Mouse (Mus musculus) lung, embryonic 14.5 days (tissue): ENCODE data around the gene Ppp1r3g. TPM values are rescaled to one million over a fixed set of nuclear protein-coding genes. Genes with fewer than 3 reads are reported as not detected.
A peak's percentile ranks its signal among the peaks of the same experiment; 100 is the strongest.
"Not testable (repeated sequence)": the region's sequence is repeated elsewhere in the genome, so short reads cannot be mapped to it uniquely, and the experiment has no call there.

Experiments
- ATAC-seq: fragments of 200-750 bp; cut with Nextera tagmentation; 2 replicates; pipeline ENCODE4 v1.8.0; 2017; ENCODE audit warnings: mild to moderate bottlenecking, moderate TSS enrichment, moderate library complexity; ENCODE audit not compliant: insufficient read depth
- DNase-seq: peaks from one replicate; pipeline ENCODE4 v3.0.0-alpha.2; 2015
- H3K27ac ChIP-seq: fragments of 300-500 bp; sonication (generic); 2 replicates; pipeline ENCODE4 v1.5.1; 2014; ENCODE audit warnings: low read depth, mild to moderate bottlenecking, moderate library complexity
- H3K27me3 ChIP-seq: fragments of 300-500 bp; sonication (generic); 2 replicates; pipeline ENCODE4 v1.6.1; 2014; ENCODE audit warnings: low read length, control low read depth; ENCODE audit not compliant: insufficient read depth
- H3K36me3 ChIP-seq: fragments of 300-500 bp; sonication (generic); 2 replicates; pipeline ENCODE4 v1.6.1; 2014; ENCODE audit warnings: control low read depth; ENCODE audit not compliant: insufficient read depth
- H3K4me1 ChIP-seq: fragments of 300-500 bp; sonication (generic); 2 replicates; pipeline ENCODE4 v1.6.1; 2014; ENCODE audit warnings: antibody characterized with exemption, control low read depth; ENCODE audit not compliant: insufficient read depth
- H3K4me2 ChIP-seq: fragments of 300-500 bp; sonication (generic); 2 replicates; pipeline ENCODE4 v1.6.1; 2014; ENCODE audit warnings: mild to moderate bottlenecking
- H3K4me3 ChIP-seq: fragments of 300-500 bp; sonication (generic); 2 replicates; pipeline ENCODE4 v1.5.1; 2014; ENCODE audit warnings: low read depth, low read length
- H3K9ac ChIP-seq: fragments of 300-500 bp; sonication (generic); 2 replicates; pipeline ENCODE4 v1.6.1; 2014
- H3K9me3 ChIP-seq: fragments of 300-500 bp; sonication (generic); 2 replicates; pipeline ENCODE4 v1.6.1; 2016; ENCODE audit warnings: low read depth, low read length, control low read depth
- CTCF ChIP-seq: IDR thresholded peaks from 2 replicates; pipeline ENCODE4 v1.5.1; 2016; ENCODE audit warnings: antibody characterized with exemption, low read depth
- WGBS: fragments of 180-500 bp; shearing (Covaris S2); extraction: QIAGEN DNeasy Blood & Tissue Kit; methylation state at CpG from one replicate; pipeline ENCODE4 v1.1.7; 2014; 5-methylcytosine and 5-hydroxymethylcytosine counted together
- polyA plus RNA-seq: library from polyadenylated mRNA; unstranded; fragments of >200 nt; fragmentation: Nextera tagmentation; extraction: Ambion mirVana; gene quantifications from 2 replicates; pipeline ENCODE4 v1.2.1, GENCODE M21; 2014

Ppp1r3g gene
- polyA plus RNA-seq, 1 experiment from 2014 or later: 0.86 TPM

- no peak for TF ChIP-seq CTCF
- no peaks in the 10 kb centered on the region for H3K4me1 ChIP-seq
- H3K4me2 ChIP-seq: peak overlapping the region; percentile 100
- DNase-seq (peak; percentile 22), ATAC-seq (no peak)
- peaks cover 22% of the 10 kb centered on the region; the same call in 1 of the 2 replicates for H3K27me3 ChIP-seq
- 0% methylated on average over 18 of the region's 18 CpGs for WGBS
- H3K9ac ChIP-seq: peak overlapping the region; percentile 54; the same call in 1 of the 2 replicates
- no peaks in the 10 kb centered on the region for H3K36me3 ChIP-seq
- no peak overlapping the region for H3K27ac ChIP-seq
- H3K9me3 ChIP-seq: no peaks in the 10 kb centered on the region
- H3K4me3 ChIP-seq: peak overlapping the region; percentile 59
Observed at GRCm38 (mm10) chr13:35969431-35969721, 10.7 kb downstream of the Ppp1r3g start.

GRCm38 (mm10) chr13:35969829-35970228, 11.2 kb downstream of the Ppp1r3g start:
- Histone ChIP-seq H3K4me2 (peak overlapping the region; percentile 100), H3K27me3 (peaks cover 22% of the 10 kb centered on the region; the same call in 1 of the 2 replicates), H3K4me1 (no peaks in the 10 kb centered on the region), H3K9ac (no peak overlapping the region), H3K27ac (no peak overlapping the region), H3K9me3 (no peaks in the 10 kb centered on the region), H3K4me3 (peak overlapping the region; percentile 59), H3K36me3 (no peaks in the 10 kb centered on the region)
- 33% methylated on average over 9 of the region's 9 CpGs for WGBS
- DNase-seq (no peak), ATAC-seq (no peak)
- no peak for TF ChIP-seq CTCF

GRCm38 (mm10) chr13:35976912-35977311, 18.3 kb downstream of the Ppp1r3g start:
- H3K4me1 ChIP-seq: no peaks in the 10 kb centered on the region
- H3K4me3 ChIP-seq: no peak overlapping the region
- no peaks in the 10 kb centered on the region for H3K36me3 ChIP-seq
- WGBS: 88% methylated on average over 7 of the region's 7 CpGs
- H3K9me3 ChIP-seq: no peaks in the 10 kb centered on the region
- no peak overlapping the region for H3K4me2 ChIP-seq
- no peak overlapping the region for H3K9ac ChIP-seq
- H3K27me3 ChIP-seq: no peaks in the 10 kb centered on the region
- no peak for TF ChIP-seq CTCF
- ATAC-seq (no peak), DNase-seq (no peak)
- H3K27ac ChIP-seq: no peak overlapping the region

DNA sequence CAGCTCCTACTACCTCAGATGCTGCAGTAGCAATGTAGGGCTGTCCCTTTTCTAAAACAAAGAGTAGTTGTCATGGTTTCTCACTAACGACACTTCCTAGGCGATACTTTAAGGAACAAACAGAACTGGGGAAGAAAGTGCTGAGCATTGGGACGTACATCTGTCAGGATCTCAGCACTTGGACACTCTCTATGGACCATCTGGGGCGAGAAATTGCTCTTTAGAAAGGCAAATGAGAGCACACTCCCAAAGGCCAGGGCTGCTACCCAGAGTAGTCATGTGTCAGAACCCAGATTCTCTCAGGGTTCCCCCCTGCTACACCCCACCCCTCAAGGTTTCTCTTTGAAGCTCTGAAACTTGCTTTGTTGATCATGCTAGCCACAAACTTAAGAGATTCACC, 21.8 kb downstream of the Ppp1r3g start:
- DNase-seq (no peak), ATAC-seq (no peak)
- H3K9me3 ChIP-seq: no peaks in the 10 kb centered on the region
- no peaks in the 10 kb centered on the region for H3K27me3 ChIP-seq
- TF ChIP-seq CTCF: no peak
- no peaks in the 10 kb centered on the region for H3K4me1 ChIP-seq
- H3K36me3 ChIP-seq: no peaks in the 10 kb centered on the region
- WGBS: 72% methylated on average over 4 of the region's 4 CpGs
- no peak overlapping the region for H3K9ac ChIP-seq
- H3K27ac ChIP-seq: no peak overlapping the region
- H3K4me2 ChIP-seq: no peak overlapping the region
- no peak overlapping the region for H3K4me3 ChIP-seq

GRCm38 (mm10) chr13:35982985-35983384, 24.3 kb downstream of the Ppp1r3g start:
- Histone ChIP-seq H3K36me3 (no peaks in the 10 kb centered on the region), H3K9ac (no peak overlapping the region), H3K27me3 (no peaks in the 10 kb centered on the region), H3K27ac (no peak overlapping the region), H3K4me3 (no peak overlapping the region), H3K4me1 (no peaks in the 10 kb centered on the region), H3K9me3 (no peaks in the 10 kb centered on the region), H3K4me2 (no peak overlapping the region)
- TF ChIP-seq CTCF: no peak
- ATAC-seq: no peak
- 75% methylated on average over 6 of the region's 6 CpGs for WGBS
- DNase-seq: no peak

DNA sequence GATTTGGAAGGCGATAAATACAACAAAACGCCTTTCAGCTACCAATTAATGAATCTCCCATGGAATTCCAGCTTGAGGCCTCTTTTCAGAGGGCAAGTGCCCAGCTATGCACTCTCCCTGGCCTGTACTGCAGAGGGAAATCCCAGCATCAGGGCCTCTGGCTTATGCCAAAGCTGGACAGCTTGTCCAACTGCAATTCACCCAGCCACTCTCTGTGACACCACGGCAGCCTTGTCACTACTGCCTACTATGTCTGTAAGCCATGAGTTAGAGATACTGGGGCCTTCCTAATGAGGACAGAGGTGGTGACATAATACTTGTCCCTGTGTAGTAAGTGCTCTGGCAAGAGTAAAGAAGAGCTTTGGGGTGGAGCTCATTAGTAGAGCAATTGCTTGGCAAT, 30.7 kb downstream of the Ppp1r3g start:
- Histone ChIP-seq H3K27ac (no peak overlapping the region), H3K4me2 (no peak overlapping the region), H3K9ac (no peak overlapping the region), H3K36me3 (no peaks in the 10 kb centered on the region), H3K4me1 (no peaks in the 10 kb centered on the region), H3K27me3 (no peaks in the 10 kb centered on the region), H3K4me3 (no peak overlapping the region), H3K9me3 (no peaks in the 10 kb centered on the region)
- 69% methylated on average over 3 of the region's 3 CpGs for WGBS
- ATAC-seq (no peak), DNase-seq (no peak)
- no peak for TF ChIP-seq CTCF

- not testable (repeated sequence) for ATAC-seq, H3K27me3 ChIP-seq, H3K9ac ChIP-seq, H3K27ac ChIP-seq, H3K9me3 ChIP-seq, H3K4me1 ChIP-seq, H3K4me3 ChIP-seq, H3K36me3 ChIP-seq, DNase-seq, H3K4me2 ChIP-seq
- WGBS: 98% methylated on average over 15 of the region's 21 CpGs
Observed at GRCm38 (mm10) chr13:35991185-35991584, 32.5 kb downstream of the Ppp1r3g start.

- no peak overlapping the region for H3K9ac ChIP-seq
- H3K4me3 ChIP-seq: no peak overlapping the region
- H3K36me3 ChIP-seq: no peaks in the 10 kb centered on the region
- H3K9me3 ChIP-seq: no peaks in the 10 kb centered on the region
- ATAC-seq (peak; percentile 97), DNase-seq (peak; percentile 98)
- H3K27ac ChIP-seq: peak overlapping the region; percentile 75
- no peaks in the 10 kb centered on the region for H3K4me1 ChIP-seq
- TF ChIP-seq CTCF: no peak
- H3K4me2 ChIP-seq: no peak overlapping the region
- H3K27me3 ChIP-seq: no peaks in the 10 kb centered on the region
- WGBS: 33% methylated on average over 8 of the region's 8 CpGs
Observed at GRCm38 (mm10) chr13:35994067-35994466, 35.4 kb downstream of the Ppp1r3g start.
